Mouse (Mus musculus): ENCODE results near the gene Gm4559. TPM values are rescaled to one million over a fixed set of nuclear protein-coding genes. Genes with fewer than 3 reads are reported as not detected.
"Not testable (repeated sequence)": the region's sequence is repeated elsewhere in the genome, so short reads cannot be mapped to it uniquely, and the experiment has no call there.

Gene Gm4559
- total RNA-seq, 2 experiments from 2014 or later: not detected

- not testable (repeated sequence) for ATAC-seq (ENCODE audit: poor library complexity, severe bottlenecking)
These were observed 5.1 kb upstream of the Gm4559 start for GRCm38 (mm10) chr7:142279291-142279690.

DNA sequence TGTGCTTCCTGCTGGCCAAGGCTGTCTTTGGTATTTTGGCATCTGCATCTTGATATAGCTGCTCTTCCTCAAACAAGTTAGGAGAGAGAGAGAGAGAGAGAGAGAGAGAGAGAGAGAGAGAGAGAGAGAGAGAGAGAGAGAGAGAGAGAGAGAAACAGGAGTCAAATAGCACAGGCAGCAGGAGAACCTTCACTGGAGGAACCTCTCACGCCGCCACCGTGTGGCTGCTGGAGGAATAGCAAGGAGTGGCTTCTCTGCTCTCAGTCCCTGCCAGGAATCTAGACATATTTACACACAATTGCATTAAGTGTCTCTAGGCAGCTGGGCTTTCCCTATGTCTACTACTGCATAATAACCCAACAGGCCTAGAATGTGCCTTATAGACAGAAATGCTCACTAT lies 4.0 kb upstream of the Gm4559 start:
- ATAC-seq (ENCODE audit: poor library complexity, severe bottlenecking): peak; percentile 95

DNA sequence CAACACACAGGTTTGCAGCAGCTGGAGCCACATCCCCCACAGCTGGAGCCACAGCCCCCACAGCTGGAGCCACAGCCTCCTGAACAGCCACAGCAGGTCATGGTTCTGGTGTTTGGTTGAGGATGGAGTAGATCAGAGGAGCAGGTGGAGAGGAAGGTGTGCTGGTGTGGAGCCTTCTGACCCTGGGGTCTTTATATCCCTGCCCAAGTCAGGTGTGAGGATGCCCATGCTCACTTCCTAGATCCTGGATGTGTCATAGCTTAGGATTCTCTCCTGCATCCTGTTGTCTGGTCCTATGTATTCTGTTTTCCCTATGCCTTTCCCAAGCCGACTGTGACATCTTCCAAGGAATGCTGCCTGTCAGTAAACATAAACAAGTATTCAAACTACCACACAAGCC lies 15.9 kb downstream of the Gm4559 start, which contains the start of gene Gm2431:
TSS of gene Gm2431 (minus strand) at position 101 of the 400 bp plus-strand sequence.
- not testable (repeated sequence) for ATAC-seq (ENCODE audit: poor library complexity, severe bottlenecking)

DNA sequence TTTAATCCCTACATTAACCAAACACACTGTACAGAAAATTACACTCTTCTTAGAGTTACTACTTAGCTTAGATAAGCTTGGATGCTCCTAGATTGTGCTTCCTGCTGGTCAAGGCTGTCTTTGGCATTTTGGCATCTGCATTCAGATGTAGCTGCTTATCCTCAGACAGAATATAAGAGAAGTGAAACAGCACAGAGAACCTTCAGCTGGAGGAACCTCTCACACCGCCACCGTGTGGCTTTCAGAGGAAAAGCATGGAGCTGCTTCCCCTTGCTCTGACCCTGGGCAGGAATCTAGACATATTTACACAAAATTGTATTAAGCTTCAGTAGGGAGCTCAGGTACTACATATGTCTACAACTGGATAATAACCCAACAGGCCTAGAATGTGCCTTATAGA lies 18.6 kb downstream of the Gm4559 start:
- ATAC-seq (ENCODE audit: poor library complexity, severe bottlenecking): peak; percentile 95

GRCm38 (mm10) chr7:142249824-142250223 lies 24.3 kb downstream of the Gm4559 start:
- no peak for ATAC-seq (ENCODE audit: poor library complexity, severe bottlenecking)

- ATAC-seq (ENCODE audit: poor library complexity, severe bottlenecking): no peak
These were observed 33.2 kb downstream of the Gm4559 start, which contains the start of gene Gm40460 for GRCm38 (mm10) chr7:142240978-142241377. Gm40460 (minus strand) TSS chr7:142241078.

- no peak for ATAC-seq (ENCODE audit: poor library complexity, severe bottlenecking)
These were observed 42.6 kb downstream of the Gm4559 start for GRCm38 (mm10) chr7:142231540-142231939.

DNA sequence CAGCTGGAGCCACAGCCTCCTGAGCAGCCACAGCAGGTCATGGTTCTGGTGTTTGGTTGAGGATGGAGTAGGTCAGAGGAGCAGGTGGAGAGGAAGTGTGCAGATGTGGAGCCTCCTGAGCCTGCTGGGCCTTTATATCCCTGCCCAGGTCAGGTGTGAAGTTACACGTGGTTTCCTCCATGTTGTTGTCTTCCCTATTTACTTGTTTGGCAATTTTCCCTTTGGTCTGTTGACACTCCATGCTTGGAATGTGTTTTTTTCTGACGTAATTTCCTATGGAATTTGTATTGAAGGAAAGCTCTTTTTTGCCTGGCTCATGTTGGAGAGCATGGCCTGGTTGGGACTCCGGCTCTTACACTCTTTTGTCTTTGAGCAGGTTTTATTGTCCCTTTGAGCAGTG lies 44.3 kb downstream of the Gm4559 start, which contains the start of gene Krtap5-5:
TSS of gene Krtap5-5 (minus strand) at position 101 of the 400 bp plus-strand sequence.
- ATAC-seq (ENCODE audit: poor library complexity, severe bottlenecking): not testable (repeated sequence)

DNA sequence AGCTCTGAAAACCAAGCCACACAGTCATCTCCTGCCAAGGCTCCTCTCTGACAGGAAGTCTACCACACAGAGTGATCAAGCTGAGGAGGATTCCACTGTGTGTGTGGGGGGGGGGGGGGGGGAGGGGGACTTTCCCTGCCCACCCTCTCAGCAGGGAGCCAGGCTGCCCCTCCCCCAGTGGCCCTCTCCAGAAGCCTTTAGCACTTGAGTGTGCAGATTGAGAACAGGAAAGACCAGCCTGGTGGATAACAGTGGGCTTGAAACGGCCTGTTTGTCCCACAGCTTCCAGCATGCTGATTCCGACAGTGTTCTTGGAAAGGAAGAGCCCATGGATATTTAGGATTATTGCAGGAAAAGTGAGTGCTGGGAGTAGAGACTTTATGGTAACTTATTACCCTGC lies 49.6 kb downstream of the Gm4559 start:
- no peak for ATAC-seq (ENCODE audit: poor library complexity, severe bottlenecking)

Other genes starting within 250 kb of the Gm4559 start
- gene Mob2, start 213.3 kb downstream of the Gm4559 start, total RNA-seq (2015): 25.5 and 34.4 TPM in 2 replicates
- 29.7 and 31.7 TPM in 2 replicates for gene Mob2, start 213.3 kb downstream of the Gm4559 start, total RNA-seq (2017)
- not detected in 2 replicates for gene Dusp8, start 178.5 kb downstream of the Gm4559 start, total RNA-seq (2015)
- not detected in 2 replicates for gene Dusp8, start 178.5 kb downstream of the Gm4559 start, total RNA-seq (2017)
- gene Gm45618, start 153.6 kb downstream of the Gm4559 start, total RNA-seq (2015): not detected in 2 replicates
- gene Gm45618, start 153.6 kb downstream of the Gm4559 start, total RNA-seq (2017): not detected in 2 replicates
- not detected in 2 replicates for gene Gm39115, start 138.3 kb downstream of the Gm4559 start, total RNA-seq (2015)
- gene Gm39115, start 138.3 kb downstream of the Gm4559 start, total RNA-seq (2017): not detected in 2 replicates
- gene Gm45337, start 129.8 kb downstream of the Gm4559 start, total RNA-seq (2015): not detected in 2 replicates
- gene Gm45337, start 129.8 kb downstream of the Gm4559 start, total RNA-seq (2017): not detected in 2 replicates
- not detected in 2 replicates for gene Gm29735, start 117.2 kb downstream of the Gm4559 start, total RNA-seq (2015)
- gene Gm29735, start 117.2 kb downstream of the Gm4559 start, total RNA-seq (2017): not detected in 2 replicates
- gene Gm4553, start 108.6 kb downstream of the Gm4559 start, total RNA-seq (2015): not detected in 2 replicates
- not detected in 2 replicates for gene Gm4553, start 108.6 kb downstream of the Gm4559 start, total RNA-seq (2017)
- gene Krtap5-2, start 98.4 kb downstream of the Gm4559 start, total RNA-seq (2015): not detected in 2 replicates
- not detected in 2 replicates for gene Krtap5-2, start 98.4 kb downstream of the Gm4559 start, total RNA-seq (2017)
- not detected in 2 replicates for gene Gm10153, start 84.0 kb downstream of the Gm4559 start, total RNA-seq (2015)
- gene Gm10153, start 84.0 kb downstream of the Gm4559 start, total RNA-seq (2017): not detected in 2 replicates
- gene Krtap5-3, start 73.0 kb downstream of the Gm4559 start, total RNA-seq (2015): not detected in 2 replicates
- not detected in 2 replicates for gene Krtap5-3, start 73.0 kb downstream of the Gm4559 start, total RNA-seq (2017)
- gene Gm7579, start 62.5 kb downstream of the Gm4559 start, total RNA-seq (2015): not detected in 2 replicates
- not detected in 2 replicates for gene Gm7579, start 62.5 kb downstream of the Gm4559 start, total RNA-seq (2017)
- gene Krtap5-5, start 44.4 kb downstream of the Gm4559 start, total RNA-seq (2015): not detected in 2 replicates
- gene Krtap5-5, start 44.4 kb downstream of the Gm4559 start, total RNA-seq (2017): not detected in 2 replicates
- gene Gm40460, start 33.3 kb downstream of the Gm4559 start, total RNA-seq (2015): not detected in 2 replicates
- not detected in 2 replicates for gene Gm40460, start 33.3 kb downstream of the Gm4559 start, total RNA-seq (2017)
- gene Gm2431, start 16.0 kb downstream of the Gm4559 start, total RNA-seq (2015): not detected in 2 replicates
- gene Gm2431, start 16.0 kb downstream of the Gm4559 start, total RNA-seq (2017): not detected in 2 replicates
- gene Krtap5-1, start 22.8 kb upstream of the Gm4559 start, total RNA-seq (2015): not detected in 2 replicates
- gene Krtap5-1, start 22.8 kb upstream of the Gm4559 start, total RNA-seq (2017): not detected in 2 replicates
- not detected in 2 replicates for gene Krtap5-4, start 29.2 kb upstream of the Gm4559 start, total RNA-seq (2015)
- not detected in 2 replicates for gene Krtap5-4, start 29.2 kb upstream of the Gm4559 start, total RNA-seq (2017)
- 2.1 and 3.6 TPM in 2 replicates for gene Ifitm10, start 99.4 kb upstream of the Gm4559 start, total RNA-seq (2015)
- gene Ifitm10, start 99.4 kb upstream of the Gm4559 start, total RNA-seq (2017): 0.48 and 1.4 TPM in 2 replicates
- gene Gm49369, start 108.3 kb upstream of the Gm4559 start, total RNA-seq (2015): not detected in 2 replicates
- gene Gm49369, start 108.3 kb upstream of the Gm4559 start, total RNA-seq (2017): 24.9 and 36.8 TPM in 2 replicates
- gene Ctsd, start 113.7 kb upstream of the Gm4559 start, total RNA-seq (2015): 193 and 197 TPM in 2 replicates
- gene Ctsd, start 113.7 kb upstream of the Gm4559 start, total RNA-seq (2017): 218 and 236 TPM in 2 replicates
- gene Syt8, start 160.5 kb upstream of the Gm4559 start, total RNA-seq (2015): 0.39 TPM in 1 of 2 replicates, not detected in the other
- not detected in 2 replicates for gene Syt8, start 160.5 kb upstream of the Gm4559 start, total RNA-seq (2017)
- 18.8 and 20.9 TPM in 2 replicates for gene Tnni2, start 167.4 kb upstream of the Gm4559 start, total RNA-seq (2015)
- 25.6 and 27.6 TPM in 2 replicates for gene Tnni2, start 167.4 kb upstream of the Gm4559 start, total RNA-seq (2017)
- gene Lsp1, start 186.4 kb upstream of the Gm4559 start, total RNA-seq (2015): 1,220 and 1,304 TPM in 2 replicates
- gene Lsp1, start 186.4 kb upstream of the Gm4559 start, total RNA-seq (2017): 1,314 and 1,552 TPM in 2 replicates
- gene Tnnt3, start 224.5 kb upstream of the Gm4559 start, total RNA-seq (2015): 1.4 and 1.5 TPM in 2 replicates
- 3.7 and 3.9 TPM in 2 replicates for gene Tnnt3, start 224.5 kb upstream of the Gm4559 start, total RNA-seq (2017)

All from megakaryocyte, adult 5-6 weeks (primary cell).